24 mouse cellular contexts compared by ENCODE assay signal in the genomic region with DNA sequence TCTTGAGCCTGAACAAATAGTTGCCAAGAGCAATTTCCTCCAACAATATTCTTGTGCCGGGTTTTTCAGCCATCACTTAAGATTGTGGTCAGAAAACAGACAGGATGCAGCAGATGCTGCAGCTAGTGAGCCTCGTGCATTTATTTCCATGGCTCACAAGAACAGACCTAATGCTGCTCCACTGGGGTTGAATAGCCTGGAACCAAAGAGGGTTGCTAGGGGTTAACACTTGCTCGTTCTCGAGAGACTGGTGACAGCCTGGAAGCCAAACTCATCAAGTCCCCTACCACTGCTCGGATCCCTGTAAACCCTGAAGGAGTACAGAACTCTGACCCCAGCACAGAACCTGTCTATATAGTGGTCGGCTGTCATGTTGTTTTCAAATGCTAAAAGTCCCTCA.
DNase-seq lines count a peak whose midpoint lies in the region; ATAC-seq and TF ChIP-seq lines count a peak whose summit lies in the region.
"Had no signal": no experiment of that assay in that cellular context is flagged by ENCODE, and none has a peak within 500 bp of the region (broad histone marks: within the 10 kb centered on the region; RNA-seq: fewer than 3 reads in every experiment).

No protein-coding gene starts in this region.

- peaks cover 6% of the 10 kb centered on the region; the same call in 1 of the 2 replicates for H3K4me1 ChIP-seq in forebrain, embryonic 11.5 days (replicated peaks; ENCODE audit: control insufficient read depth, insufficient read depth, low read length)
- peaks cover 50% of the 10 kb centered on the region for H3K4me1 ChIP-seq in forebrain, embryonic 10.5 days
- H3K4me1 ChIP-seq in midbrain, embryonic 16.5 days (ENCODE audit: control insufficient read depth, insufficient read depth, low read length), result peaks cover 10% of the 10 kb centered on the region
- H3K4me1 ChIP-seq in midbrain, embryonic 10.5 days, result peaks cover 18% of the 10 kb centered on the region
- H3K4me1 ChIP-seq in hindbrain, embryonic 13.5 days (replicated peaks), result peaks cover 42% of the 10 kb centered on the region
- no peaks in the 10 kb centered on the region for H3K4me1 ChIP-seq in lung, adult 2 months (ENCODE audit: control insufficient read depth, insufficient read depth, low read length)
- H3K4me1 ChIP-seq: embryonic facial prominence, embryonic 12.5 days; liver, embryonic 15.5 days had no signal

- no peaks in the 10 kb centered on the region for H3K9me3 ChIP-seq in forebrain, embryonic 11.5 days (ENCODE audit: control insufficient read depth, low read length)
- peaks cover 2% of the 10 kb centered on the region; the same call in 1 of the 2 replicates for H3K9me3 ChIP-seq in forebrain, embryonic 10.5 days
- H3K9me3 ChIP-seq in midbrain, embryonic 16.5 days (replicated peaks; ENCODE audit: control insufficient read depth, low read length, poor library complexity, severe bottlenecking), result peaks cover under 1% of the 10 kb centered on the region; the same call in 1 of the 2 replicates
- 0 out of 2 replicates have a peak, but pooled peaks cover under 1% of the 10 kb centered on the region for H3K9me3 ChIP-seq in midbrain, embryonic 10.5 days (replicated peaks)
- H3K9me3 ChIP-seq in hindbrain, embryonic 13.5 days, result no peaks in the 10 kb centered on the region
- H3K9me3 ChIP-seq: intestine, embryonic 15.5 days; limb, embryonic 10.5 days; liver, embryonic 15.5 days had no signal

- H3K4me2 ChIP-seq in forebrain, embryonic 11.5 days (ENCODE audit: low read depth, low read length, severe bottlenecking), result no peak overlapping the region
- H3K4me2 ChIP-seq in midbrain, embryonic 16.5 days (ENCODE audit: low read length), result no peak overlapping the region
- H3K4me2 ChIP-seq in hindbrain, embryonic 13.5 days, result no peak overlapping the region
- H3K4me2 ChIP-seq: embryonic facial prominence, embryonic 12.5 days; intestine, embryonic 15.5 days; liver, embryonic 15.5 days had no signal

- 45% methylated on average over 6 of the region's 6 CpGs for WGBS in forebrain, embryonic 11.5 days
- 58% methylated on average over 6 of the region's 6 CpGs for WGBS in forebrain, embryonic 10.5 days
- 37% methylated on average over 6 of the region's 6 CpGs for whole genome bisulfite sequencing in midbrain, embryonic 16.5 days
- 66% methylated on average over 6 of the region's 6 CpGs for WGBS in midbrain, embryonic 10.5 days
- 19% methylated on average over 6 of the region's 6 CpGs for WGBS in hindbrain, embryonic 13.5 days
- WGBS in lung, adult 2 months, result 75% methylated on average over 6 of the region's 6 CpGs

- peak; percentile 75 for ATAC-seq in forebrain, embryonic 11.5 days (replicated peaks; ENCODE audit: low FRiP score)
- ATAC-seq in midbrain, embryonic 16.5 days, result 0 out of 2 replicates have a peak, but pooled peaks have one; percentile 23
- no peak for ATAC-seq in hindbrain, embryonic 13.5 days (ENCODE audit: low FRiP score)
- ATAC-seq: intestine, embryonic 15.5 days; lung, postnatal 0 days had no signal

- H3K9ac ChIP-seq in forebrain, embryonic 11.5 days (ENCODE audit: low read length), result no peak overlapping the region
- no peak overlapping the region for H3K9ac ChIP-seq in midbrain, embryonic 16.5 days (ENCODE audit: low read depth, low read length)
- no peak overlapping the region for H3K9ac ChIP-seq in hindbrain, embryonic 13.5 days
- H3K9ac ChIP-seq: embryonic facial prominence, embryonic 12.5 days; intestine, embryonic 15.5 days; liver, embryonic 15.5 days had no signal

- peak; percentile 56 for DNase-seq in forebrain, embryonic 11.5 days (ENCODE audit: low spot score)
- no peak for DNase-seq in forebrain, embryonic 10.5 days (ENCODE audit: extremely low spot score, low spot score)
- DNase-seq in midbrain, embryonic 10.5 days (ENCODE audit: low spot score), result no peak
- DNase-seq in retina, embryonic 14.5 days (ENCODE audit: low spot score), result peak; percentile 63
- DNase-seq in lung, adult 18-20 months, result no peak
- DNase-seq in lung, adult 2 months, result no peak
- DNase-seq: cerebellum, adult 18-20 months; cerebellum, postnatal 25 days; gastrocnemius, adult 2 months; heart, postnatal 4 days; kidney, adult 8-10 months; kidney, postnatal 10 days; liver; right cerebral cortex, adult 18-20 months; thymus, adult 18-20 months; thymus, postnatal 36 days had no signal

- no peaks in the 10 kb centered on the region for H3K36me3 ChIP-seq in forebrain, embryonic 11.5 days (ENCODE audit: control insufficient read depth, insufficient read depth, low read length)
- H3K36me3 ChIP-seq in forebrain, embryonic 10.5 days (replicated peaks), result peaks cover 9% of the 10 kb centered on the region
- peaks cover 4% of the 10 kb centered on the region for H3K36me3 ChIP-seq in midbrain, embryonic 16.5 days (ENCODE audit: control insufficient read depth, insufficient read depth, low read length)
- peaks cover 5% of the 10 kb centered on the region; the same call in 1 of the 2 replicates for H3K36me3 ChIP-seq in midbrain, embryonic 10.5 days
- H3K36me3 ChIP-seq in hindbrain, embryonic 13.5 days, result no peaks in the 10 kb centered on the region
- H3K36me3 ChIP-seq: embryonic facial prominence, embryonic 12.5 days; intestine, embryonic 15.5 days had no signal

- H3K27ac ChIP-seq in forebrain, embryonic 11.5 days (ENCODE audit: low read depth, low read length), result peak overlapping the region; percentile 2; the same call in 1 of the 2 replicates
- no peak overlapping the region for H3K27ac ChIP-seq in forebrain, embryonic 10.5 days
- H3K27ac ChIP-seq in midbrain, embryonic 16.5 days (ENCODE audit: low read length), result no peak overlapping the region
- H3K27ac ChIP-seq in midbrain, embryonic 10.5 days (replicated peaks), result no peak overlapping the region
- peak overlapping the region; percentile 59 for H3K27ac ChIP-seq in hindbrain, embryonic 13.5 days
- H3K27ac ChIP-seq: embryonic facial prominence, embryonic 12.5 days; gastrocnemius, adult 2 months; intestine, embryonic 15.5 days; limb, embryonic 10.5 days; liver, embryonic 15.5 days; macrophage had no signal

- no peaks in the 10 kb centered on the region for H3K27me3 ChIP-seq in forebrain, embryonic 11.5 days (ENCODE audit: control insufficient read depth, insufficient read depth, low read length)
- H3K27me3 ChIP-seq in forebrain, embryonic 10.5 days (ENCODE audit: poor library complexity, severe bottlenecking), result peaks cover 67% of the 10 kb centered on the region
- no peaks in the 10 kb centered on the region for H3K27me3 ChIP-seq in midbrain, embryonic 16.5 days (ENCODE audit: control insufficient read depth, insufficient read depth, low read depth, low read length)
- no peaks in the 10 kb centered on the region for H3K27me3 ChIP-seq in midbrain, embryonic 10.5 days (ENCODE audit: low read depth, poor library complexity, severe bottlenecking)
- H3K27me3 ChIP-seq in hindbrain, embryonic 13.5 days, result no peaks in the 10 kb centered on the region
- H3K27me3 ChIP-seq: intestine, embryonic 15.5 days; liver, embryonic 15.5 days had no signal

- TF ChIP-seq POLR2A in lung, adult 2 months (IDR thresholded peaks at IDR 0.05; ENCODE audit: borderline replicate concordance, extremely low read depth, low read depth, low read length), result no peak

- TF ChIP-seq CTCF in lung, adult 2 months (IDR thresholded peaks at IDR 0.05; ENCODE audit: insufficient read depth, low read length), result no peak

- no peak overlapping the region for H3K4me3 ChIP-seq in forebrain, embryonic 11.5 days (ENCODE audit: low read depth, low read length)
- H3K4me3 ChIP-seq in forebrain, embryonic 10.5 days, result no peak overlapping the region
- no peak overlapping the region for H3K4me3 ChIP-seq in midbrain, embryonic 16.5 days (ENCODE audit: low read depth, low read length)
- H3K4me3 ChIP-seq in midbrain, embryonic 10.5 days, result no peak overlapping the region
- no peak overlapping the region for H3K4me3 ChIP-seq in hindbrain, embryonic 13.5 days
- no peak overlapping the region for H3K4me3 ChIP-seq in lung, adult 2 months (replicated peaks; ENCODE audit: extremely low read depth, low read depth, low read length)
- H3K4me3 ChIP-seq: embryonic facial prominence, embryonic 12.5 days; gastrocnemius, adult 2 months; intestine, embryonic 15.5 days; limb, embryonic 10.5 days; liver, embryonic 15.5 days had no signal

Comparison
In these comparisons a context has a peak if more than half of its experiments do, and no peak if none do; other contexts are left out.
1. DNase-seq: peak in forebrain, embryonic 11.5 days (single experiment) and retina, embryonic 14.5 days (single experiment); none in forebrain, embryonic 10.5 days (single experiment), midbrain, embryonic 10.5 days (single experiment), lung, adult 18-20 months (0 of 2) and lung, adult 2 months (single experiment).
2. H3K27ac ChIP-seq: peak in forebrain, embryonic 11.5 days (single experiment) and hindbrain, embryonic 13.5 days (single experiment); none in forebrain, embryonic 10.5 days (single experiment), midbrain, embryonic 16.5 days (single experiment) and midbrain, embryonic 10.5 days (single experiment).